Mouse (Mus musculus) lung, embryonic 14.5 days (tissue): ENCODE measurements around the gene Myh7b. TPM values are rescaled to one million over a fixed set of nuclear protein-coding genes. Genes with fewer than 3 reads are reported as not detected.

Experiments used
- ATAC-seq: fragments of 200-750 bp; cut with Nextera tagmentation; 2 replicates; pipeline ENCODE4 v1.8.0; 2017; ENCODE audit warnings: mild to moderate bottlenecking, moderate TSS enrichment, moderate library complexity; ENCODE audit not compliant: insufficient read depth
- DNase-seq: peaks from one replicate; pipeline ENCODE4 v3.0.0-alpha.2; 2015
- H3K27ac ChIP-seq: fragments of 300-500 bp; sonication (generic); 2 replicates; pipeline ENCODE4 v1.5.1; 2014; ENCODE audit warnings: low read depth, mild to moderate bottlenecking, moderate library complexity
- H3K27me3 ChIP-seq: fragments of 300-500 bp; sonication (generic); 2 replicates; pipeline ENCODE4 v1.6.1; 2014; ENCODE audit warnings: low read length, control low read depth; ENCODE audit not compliant: insufficient read depth
- H3K36me3 ChIP-seq: fragments of 300-500 bp; sonication (generic); 2 replicates; pipeline ENCODE4 v1.6.1; 2014; ENCODE audit warnings: control low read depth; ENCODE audit not compliant: insufficient read depth
- H3K4me1 ChIP-seq: fragments of 300-500 bp; sonication (generic); 2 replicates; pipeline ENCODE4 v1.6.1; 2014; ENCODE audit warnings: antibody characterized with exemption, control low read depth; ENCODE audit not compliant: insufficient read depth
- H3K4me2 ChIP-seq: fragments of 300-500 bp; sonication (generic); 2 replicates; pipeline ENCODE4 v1.6.1; 2014; ENCODE audit warnings: mild to moderate bottlenecking
- H3K4me3 ChIP-seq: fragments of 300-500 bp; sonication (generic); 2 replicates; pipeline ENCODE4 v1.5.1; 2014; ENCODE audit warnings: low read depth, low read length
- H3K9ac ChIP-seq: fragments of 300-500 bp; sonication (generic); 2 replicates; pipeline ENCODE4 v1.6.1; 2014
- H3K9me3 ChIP-seq: fragments of 300-500 bp; sonication (generic); 2 replicates; pipeline ENCODE4 v1.6.1; 2016; ENCODE audit warnings: low read depth, low read length, control low read depth
- CTCF ChIP-seq: IDR thresholded peaks from 2 replicates; pipeline ENCODE4 v1.5.1; 2016; ENCODE audit warnings: antibody characterized with exemption, low read depth
- WGBS: fragments of 180-500 bp; shearing (Covaris S2); extraction: QIAGEN DNeasy Blood & Tissue Kit; methylation state at CpG from one replicate; pipeline ENCODE4 v1.1.7; 2014; 5-methylcytosine and 5-hydroxymethylcytosine counted together
- polyA plus RNA-seq: library from polyadenylated mRNA; unstranded; fragments of >200 nt; fragmentation: Nextera tagmentation; extraction: Ambion mirVana; gene quantifications from 2 replicates; pipeline ENCODE4 v1.2.1, GENCODE M21; 2014

Gene Myh7b
- polyA plus RNA-seq: 0.32 and 0.36 TPM in 2 replicates

DNA sequence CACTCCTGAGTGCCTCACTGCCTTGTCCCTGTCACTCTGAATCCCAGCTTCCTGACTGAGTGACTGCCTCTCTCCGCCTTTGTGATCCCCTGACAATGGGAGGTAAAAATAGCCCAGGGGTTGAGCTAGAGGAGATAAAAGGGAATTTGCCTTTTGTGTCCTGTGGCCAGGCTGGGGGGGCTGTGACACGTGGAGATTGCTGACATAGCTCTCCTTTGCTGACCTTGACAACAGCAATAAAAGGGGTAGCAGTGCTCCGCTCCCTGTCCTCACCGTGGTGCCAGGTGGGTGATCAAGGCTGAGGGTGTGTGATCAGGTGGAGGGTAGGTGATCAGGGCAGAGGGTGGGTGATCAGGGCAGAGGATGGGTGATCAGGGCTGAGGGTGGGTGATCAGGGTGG is at the start of gene Myh7b:
Gene Myh7b, plus strand, starts transcription at position 235 of the 400 bp plus-strand sequence.
- peaks cover 4% of the 10 kb centered on the region; the same call in 1 of the 2 replicates for H3K4me1 ChIP-seq
- H3K36me3 ChIP-seq: no peaks in the 10 kb centered on the region
- H3K4me3 ChIP-seq: no peak within 1 kb of the TSS
- no peak for ATAC-seq
- H3K27ac ChIP-seq: no peak within 1 kb of the TSS
- 47% methylated on average over 4 of the region's 4 CpGs for WGBS
- no peak within 1 kb of the TSS for H3K9ac ChIP-seq
- TF ChIP-seq CTCF: no peak
- no peak for DNase-seq
- H3K27me3 ChIP-seq: 0 out of 2 replicates have a peak, but pooled peaks cover 4% of the 10 kb centered on the region
- H3K9me3 ChIP-seq: no peaks in the 10 kb centered on the region
- no peak within 1 kb of the TSS for H3K4me2 ChIP-seq

DNA sequence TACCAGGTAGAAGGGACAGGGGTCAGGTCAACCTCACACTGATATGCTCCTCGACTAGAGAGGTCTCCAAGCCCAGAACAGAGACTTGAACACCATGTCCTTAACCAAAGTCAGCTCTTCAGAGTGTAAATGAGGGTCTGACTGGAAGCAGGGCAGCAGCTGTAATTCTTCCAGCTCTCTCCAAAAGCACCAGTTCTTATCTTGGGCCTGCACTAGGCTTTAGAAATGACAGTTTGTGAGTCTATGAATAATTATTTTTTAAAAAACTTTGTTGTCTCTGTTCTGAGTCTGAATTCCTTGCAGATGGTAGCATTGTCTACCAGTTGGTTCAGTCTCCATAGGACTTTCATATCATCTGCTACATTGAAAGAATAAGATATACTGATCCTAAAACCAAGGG is 48.8 kb upstream of the Myh7b start:
- no peak overlapping the region for H3K4me3 ChIP-seq
- no peaks in the 10 kb centered on the region for H3K36me3 ChIP-seq
- H3K27me3 ChIP-seq: no peaks in the 10 kb centered on the region
- no peaks in the 10 kb centered on the region for H3K9me3 ChIP-seq
- no peak overlapping the region for H3K4me2 ChIP-seq
- WGBS: 27% methylated on average over 1 of the region's 1 CpGs
- TF ChIP-seq CTCF: no peak
- H3K27ac ChIP-seq: no peak overlapping the region
- no peak for ATAC-seq
- no peak overlapping the region for H3K9ac ChIP-seq
- DNase-seq: no peak
- H3K4me1 ChIP-seq: no peaks in the 10 kb centered on the region

DNA sequence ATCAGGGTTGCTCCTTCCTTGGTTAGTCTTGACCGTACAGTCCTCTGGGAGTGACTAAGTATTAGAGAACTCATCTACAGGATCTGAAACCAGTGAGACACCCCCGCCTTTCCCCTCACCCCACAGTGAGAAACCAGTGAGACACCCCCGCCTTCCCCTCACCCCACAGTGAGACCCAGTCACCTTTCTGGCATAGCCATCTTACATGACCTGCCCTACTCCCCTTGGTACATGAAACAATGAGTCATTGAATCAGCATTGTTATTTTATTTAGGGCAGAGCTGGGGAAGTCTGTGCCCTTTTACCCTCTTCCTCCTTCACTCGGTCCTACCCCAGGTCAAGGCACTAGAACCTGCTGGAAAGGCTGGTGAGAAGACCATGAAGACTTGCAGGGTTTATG is 48.1 kb upstream of the Myh7b start:
- Histone ChIP-seq H3K27me3 (no peaks in the 10 kb centered on the region), H3K36me3 (no peaks in the 10 kb centered on the region), H3K27ac (no peak overlapping the region), H3K4me2 (no peak overlapping the region), H3K9me3 (no peaks in the 10 kb centered on the region), H3K4me3 (no peak overlapping the region), H3K4me1 (no peaks in the 10 kb centered on the region), H3K9ac (no peak overlapping the region)
- ATAC-seq (no peak), DNase-seq (no peak)
- TF ChIP-seq CTCF: no peak
- 80% methylated on average over 4 of the region's 4 CpGs for WGBS

DNA sequence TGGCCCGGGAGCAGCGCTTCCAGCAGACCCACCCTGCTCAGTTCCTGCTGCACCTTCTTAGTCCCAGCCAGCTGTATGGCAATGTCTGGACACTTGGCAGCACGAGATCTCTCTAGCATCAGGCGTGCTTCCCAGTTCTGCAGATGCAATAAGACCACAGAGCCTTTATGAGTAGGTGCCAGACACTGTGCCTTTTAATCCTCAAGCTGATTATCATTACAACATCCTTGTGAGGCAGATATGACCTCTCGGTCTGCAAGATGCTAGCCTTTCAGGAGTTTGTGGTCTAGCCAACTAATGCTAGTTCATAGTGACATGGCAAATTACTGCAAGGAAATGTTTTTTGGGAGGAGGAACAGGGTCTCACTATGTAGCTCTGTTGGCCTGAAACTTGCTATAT is 43.3 kb upstream of the Myh7b start:
- Histone ChIP-seq H3K4me3 (no peak overlapping the region), H3K4me1 (no peaks in the 10 kb centered on the region), H3K36me3 (no peaks in the 10 kb centered on the region), H3K4me2 (no peak overlapping the region), H3K27me3 (no peaks in the 10 kb centered on the region), H3K27ac (no peak overlapping the region), H3K9ac (no peak overlapping the region), H3K9me3 (no peaks in the 10 kb centered on the region)
- 74% methylated on average over 5 of the region's 5 CpGs for WGBS
- DNase-seq: no peak
- ATAC-seq: no peak
- no peak for TF ChIP-seq CTCF

DNA sequence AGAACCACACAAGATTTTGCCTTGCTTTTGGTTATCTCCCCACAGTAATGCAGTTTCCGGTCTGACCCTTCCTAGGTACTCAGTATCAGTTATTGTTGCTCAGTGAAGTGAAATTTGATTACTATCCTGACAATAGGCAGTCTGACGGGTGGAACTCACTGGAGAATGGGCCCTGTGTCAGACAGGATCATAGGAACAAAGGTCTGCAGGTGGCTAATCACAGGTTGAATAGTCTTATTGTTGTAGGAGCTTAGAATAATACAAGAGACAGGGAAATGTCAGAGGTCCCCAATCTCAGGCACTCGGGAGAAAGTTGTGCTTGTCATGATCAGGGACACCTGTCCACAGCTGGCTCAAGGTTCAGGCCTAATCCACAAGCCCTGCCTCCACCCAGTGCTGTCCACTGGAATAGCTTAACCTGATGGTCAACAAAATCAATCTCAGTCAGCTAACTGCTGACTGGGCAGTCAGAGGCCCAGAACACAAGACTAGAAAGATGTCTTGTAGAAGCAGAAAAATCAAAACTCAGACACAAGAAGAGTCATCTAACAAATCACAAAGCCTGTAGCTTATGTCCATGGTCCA is 41.7 kb upstream of the Myh7b start:
- WGBS: 38% methylated on average over 3 of the region's 3 CpGs

DNA sequence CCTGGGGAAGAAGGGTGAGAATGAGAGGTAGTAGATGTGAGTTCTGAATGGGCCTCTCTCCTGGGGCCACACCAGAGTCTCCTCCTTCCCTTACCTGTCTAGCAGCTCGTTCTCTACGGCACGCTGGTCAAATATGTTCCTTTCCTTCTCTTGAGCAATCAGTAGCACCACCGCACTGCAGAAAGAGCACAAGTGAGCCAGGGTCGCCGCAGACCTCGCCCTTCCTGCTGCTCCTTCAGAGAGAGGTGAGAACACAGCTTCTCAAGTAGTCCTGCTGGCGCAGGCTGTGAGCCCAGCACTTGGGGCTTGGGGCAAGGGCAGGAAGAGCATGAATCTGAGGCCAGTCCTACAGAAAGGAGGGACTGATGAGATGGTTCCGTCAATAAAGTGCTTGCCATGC is 38.0 kb upstream of the Myh7b start:
- 62% methylated on average over 9 of the region's 9 CpGs for WGBS
- no peak overlapping the region for H3K9ac ChIP-seq
- no peak overlapping the region for H3K4me3 ChIP-seq
- H3K36me3 ChIP-seq: no peaks in the 10 kb centered on the region
- no peak overlapping the region for H3K4me2 ChIP-seq
- no peaks in the 10 kb centered on the region for H3K4me1 ChIP-seq
- no peak for ATAC-seq
- no peak for DNase-seq
- no peak for TF ChIP-seq CTCF
- H3K27ac ChIP-seq: no peak overlapping the region
- H3K27me3 ChIP-seq: no peaks in the 10 kb centered on the region
- no peaks in the 10 kb centered on the region for H3K9me3 ChIP-seq

More for the DNA sequence above, 41.7 kb upstream of the Myh7b start:
- Histone ChIP-seq H3K27me3 (no peaks in the 10 kb centered on the region), H3K36me3 (no peaks in the 10 kb centered on the region), H3K4me1 (no peaks in the 10 kb centered on the region), H3K27ac (no peak overlapping the region), H3K9ac (no peak overlapping the region), H3K4me3 (no peak overlapping the region), H3K9me3 (no peaks in the 10 kb centered on the region), H3K4me2 (no peak overlapping the region)
- TF ChIP-seq CTCF: no peak
- ATAC-seq: no peak
- no peak for DNase-seq

DNA sequence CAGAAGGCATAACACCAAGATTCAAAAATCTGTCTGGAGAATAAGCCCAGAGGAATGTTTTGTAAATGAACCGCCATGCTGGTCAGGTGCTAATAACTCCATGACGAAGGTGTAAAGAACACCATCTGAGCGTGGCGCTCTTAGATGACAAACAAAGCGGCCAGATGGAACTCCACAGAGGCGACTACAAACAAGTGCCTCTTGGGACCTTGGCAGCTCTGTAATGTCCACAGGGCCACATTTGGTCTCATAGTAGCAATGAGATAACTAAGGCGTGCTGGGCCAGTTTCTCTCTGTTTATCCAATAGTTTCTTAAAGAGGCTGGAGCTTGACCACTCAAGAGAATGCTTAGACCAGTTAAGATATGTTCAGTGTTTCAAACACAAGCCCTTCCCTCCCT is 37.0 kb upstream of the Myh7b start:
- no peak for DNase-seq
- H3K4me3 ChIP-seq: no peak overlapping the region
- no peak overlapping the region for H3K4me2 ChIP-seq
- H3K36me3 ChIP-seq: no peaks in the 10 kb centered on the region
- TF ChIP-seq CTCF: no peak
- no peaks in the 10 kb centered on the region for H3K27me3 ChIP-seq
- WGBS: 86% methylated on average over 7 of the region's 7 CpGs
- ATAC-seq: no peak
- H3K27ac ChIP-seq: no peak overlapping the region
- no peaks in the 10 kb centered on the region for H3K4me1 ChIP-seq
- no peaks in the 10 kb centered on the region for H3K9me3 ChIP-seq
- H3K9ac ChIP-seq: no peak overlapping the region
